Mouse (Mus musculus) T-cell, adult 2 months (primary cell): ENCODE data around the gene Rad51b.

ENCODE experiments used
- DNase-seq: peaks from one replicate; pipeline ENCODE4 v3.0.0; 2022; ENCODE audit warnings: low spot score

Rad51b gene

DNA sequence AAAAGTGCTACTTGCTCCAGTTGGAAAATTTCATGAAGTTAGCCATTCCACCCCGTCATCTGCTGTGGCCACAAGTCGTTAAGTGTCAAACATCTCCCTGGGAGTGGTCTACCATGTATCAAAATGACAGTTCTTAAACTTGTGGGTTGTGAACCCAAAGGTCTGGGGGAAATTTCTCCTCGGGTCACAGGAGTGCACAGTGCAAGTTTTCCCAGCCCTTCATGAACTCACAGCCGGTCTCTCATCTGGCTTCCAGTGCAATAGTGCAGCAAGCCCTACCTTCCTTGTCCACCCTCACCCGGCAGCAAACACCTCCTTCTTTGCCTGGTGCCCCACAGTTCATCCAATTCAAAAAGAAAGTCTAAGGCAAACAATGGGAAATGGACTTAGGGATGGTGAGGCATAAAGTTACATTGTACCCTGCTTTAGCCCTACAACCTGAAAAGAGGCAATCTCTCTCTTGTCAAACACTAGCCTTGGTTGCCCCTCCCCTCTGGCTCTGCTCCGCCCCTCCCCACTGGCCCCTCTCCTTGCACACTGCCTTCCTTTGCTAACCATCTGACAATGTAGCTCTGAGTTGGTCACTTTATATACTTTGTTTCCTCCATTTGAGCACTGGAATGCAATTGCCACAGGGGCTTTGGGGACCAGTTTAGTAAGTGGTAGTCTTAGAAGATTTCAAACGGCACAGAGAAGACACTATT is 390.8 kb downstream of the Rad51b start:
- DNase-seq, result no peak

DNA sequence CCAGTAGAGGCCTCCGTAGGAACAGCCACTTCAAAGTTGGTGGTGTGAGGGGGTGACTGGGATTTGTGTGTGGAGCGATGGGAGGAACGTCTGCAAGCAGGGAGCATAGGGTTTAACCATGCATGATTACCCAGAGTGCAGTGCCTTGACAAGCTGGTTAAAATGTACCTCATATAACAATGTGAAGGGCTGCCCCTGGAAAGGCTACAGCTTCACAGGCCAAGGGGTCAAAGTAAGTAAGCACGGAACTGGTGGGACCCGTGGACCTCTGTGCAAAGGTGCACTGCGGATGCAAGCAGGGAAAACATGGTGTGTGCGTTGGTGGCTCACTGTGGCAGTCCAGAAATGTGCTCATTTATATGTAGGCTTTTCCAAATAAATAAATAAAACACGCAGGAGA is 392.2 kb downstream of the Rad51b start:
- DNase-seq, result no peak

DNA sequence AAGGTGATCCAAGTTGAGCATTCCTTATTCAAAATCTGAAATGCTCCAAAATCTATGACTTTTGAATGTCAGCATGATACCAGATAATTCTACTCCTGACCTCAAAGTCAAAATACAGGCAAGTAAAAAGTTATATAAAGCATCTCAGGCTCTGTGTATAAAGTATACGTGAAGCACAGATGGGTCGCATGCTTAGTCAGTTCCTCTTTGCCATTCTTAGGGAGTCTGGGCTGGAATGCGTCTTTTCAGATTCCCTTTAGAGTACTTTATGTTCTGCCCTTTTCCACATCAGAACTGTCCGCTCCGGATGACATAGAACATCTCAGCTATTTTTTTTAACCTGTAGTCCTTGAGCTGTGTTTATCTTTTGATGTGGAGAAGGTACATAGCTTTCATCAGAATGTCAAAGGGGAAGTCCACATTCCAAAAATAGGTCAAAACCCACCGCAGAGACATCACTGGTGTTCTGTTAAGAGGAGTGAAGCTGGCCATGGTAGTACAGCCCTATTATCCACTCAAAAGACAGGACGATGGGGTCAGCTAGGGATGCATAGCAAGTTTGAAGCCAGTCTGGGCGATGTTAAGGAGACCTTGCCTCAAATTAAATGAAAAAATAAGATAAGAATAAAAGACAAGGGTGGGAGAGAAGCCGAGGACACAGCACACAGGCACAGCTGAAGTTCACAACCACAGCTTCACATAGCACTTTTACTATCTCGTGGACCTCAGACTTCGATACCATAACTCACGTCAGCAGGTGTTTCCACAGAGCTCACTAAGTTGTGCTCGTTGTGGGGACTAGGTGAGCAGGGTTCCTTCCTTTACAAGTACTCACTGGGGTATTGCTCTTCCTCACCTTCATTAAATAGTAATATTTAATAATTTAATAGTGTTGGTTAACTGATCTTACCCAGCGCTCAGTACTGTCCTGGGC is 395.1 kb downstream of the Rad51b start:
- peak; percentile 57 for DNase-seq

DNA sequence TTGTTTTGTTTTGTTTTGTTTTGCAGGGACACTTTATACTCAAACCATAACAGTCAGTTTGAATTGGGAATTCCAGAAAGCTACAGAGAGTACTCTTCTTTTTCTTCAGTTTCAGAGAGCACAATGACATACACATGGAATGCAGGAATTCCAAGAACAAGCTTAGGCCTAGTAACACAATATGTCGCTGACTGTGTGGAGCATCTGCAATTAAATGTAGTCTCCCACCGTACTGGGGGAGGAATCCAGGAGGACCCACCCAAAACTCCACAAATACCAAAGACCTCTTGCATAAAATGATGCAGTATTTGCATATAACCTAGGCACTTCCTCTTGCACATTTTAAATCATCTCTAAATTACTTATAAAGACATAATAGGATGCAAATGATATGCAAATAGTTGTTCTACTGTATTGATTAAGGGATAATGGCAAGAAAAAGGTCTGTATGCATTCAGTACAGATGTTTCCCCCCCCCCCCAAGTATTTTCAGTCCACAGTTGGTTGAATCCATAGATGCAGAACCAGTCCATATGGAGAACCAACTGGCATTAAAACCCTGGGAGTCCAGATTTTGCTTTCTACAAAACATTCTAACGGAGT is 398.9 kb downstream of the Rad51b start:
- DNase-seq, result no peak

DNA sequence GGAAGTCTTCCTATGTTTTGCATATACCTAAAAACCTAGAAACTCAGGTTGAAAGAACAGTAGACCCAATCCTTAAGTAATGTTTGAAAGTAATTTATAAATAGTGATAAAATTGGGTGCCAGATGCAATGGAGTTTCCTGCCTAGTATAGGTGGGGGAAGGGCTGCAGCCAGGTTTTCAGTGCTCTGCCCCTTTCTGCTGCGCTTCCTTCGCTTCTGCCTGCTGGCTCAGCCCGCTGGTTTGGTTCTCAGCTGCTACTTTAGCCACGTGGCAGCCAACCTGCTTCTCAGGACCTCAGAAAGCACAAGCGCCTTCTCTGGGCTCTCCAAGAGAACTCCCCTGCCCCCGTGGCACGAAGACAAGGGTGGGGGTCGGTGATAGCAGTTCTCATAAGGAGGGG is 406.5 kb downstream of the Rad51b start:
- no peak for DNase-seq

DNA sequence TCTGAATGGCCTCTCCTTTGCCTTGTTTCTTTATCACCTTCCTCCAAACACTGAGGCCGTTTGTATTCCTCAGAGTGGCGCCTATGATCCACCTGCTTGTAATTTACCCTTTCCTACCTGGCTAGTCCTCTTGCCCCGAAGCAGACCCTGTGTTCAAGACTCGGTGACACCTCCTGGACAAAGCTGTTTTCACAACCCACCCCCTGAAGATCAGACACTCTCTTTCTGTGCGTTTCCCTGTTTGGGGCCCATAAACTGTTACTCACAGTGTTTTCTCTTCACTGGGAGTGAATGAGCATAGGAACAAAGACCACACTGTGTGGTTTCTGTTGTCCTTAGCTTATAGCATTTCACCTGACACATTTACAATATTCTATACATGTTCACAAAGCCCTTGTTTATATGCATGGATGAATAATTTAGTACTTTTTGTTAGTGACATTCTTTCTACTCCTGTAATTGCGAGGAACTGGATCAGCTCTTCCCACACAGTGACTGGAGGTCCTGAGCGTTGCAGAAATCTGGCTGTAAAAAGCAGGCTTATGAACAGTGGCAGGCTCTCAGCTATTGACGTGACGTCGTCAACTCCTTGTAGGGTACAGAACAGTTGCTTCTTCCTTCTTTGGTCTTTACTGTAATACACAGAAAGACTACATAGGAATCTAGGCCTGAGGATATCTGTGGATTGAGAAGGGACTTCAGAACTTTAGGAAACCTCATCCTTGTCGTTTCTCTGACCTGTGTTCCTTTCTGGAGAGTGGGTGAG is 408.6 kb downstream of the Rad51b start:
- no peak for DNase-seq

DNA sequence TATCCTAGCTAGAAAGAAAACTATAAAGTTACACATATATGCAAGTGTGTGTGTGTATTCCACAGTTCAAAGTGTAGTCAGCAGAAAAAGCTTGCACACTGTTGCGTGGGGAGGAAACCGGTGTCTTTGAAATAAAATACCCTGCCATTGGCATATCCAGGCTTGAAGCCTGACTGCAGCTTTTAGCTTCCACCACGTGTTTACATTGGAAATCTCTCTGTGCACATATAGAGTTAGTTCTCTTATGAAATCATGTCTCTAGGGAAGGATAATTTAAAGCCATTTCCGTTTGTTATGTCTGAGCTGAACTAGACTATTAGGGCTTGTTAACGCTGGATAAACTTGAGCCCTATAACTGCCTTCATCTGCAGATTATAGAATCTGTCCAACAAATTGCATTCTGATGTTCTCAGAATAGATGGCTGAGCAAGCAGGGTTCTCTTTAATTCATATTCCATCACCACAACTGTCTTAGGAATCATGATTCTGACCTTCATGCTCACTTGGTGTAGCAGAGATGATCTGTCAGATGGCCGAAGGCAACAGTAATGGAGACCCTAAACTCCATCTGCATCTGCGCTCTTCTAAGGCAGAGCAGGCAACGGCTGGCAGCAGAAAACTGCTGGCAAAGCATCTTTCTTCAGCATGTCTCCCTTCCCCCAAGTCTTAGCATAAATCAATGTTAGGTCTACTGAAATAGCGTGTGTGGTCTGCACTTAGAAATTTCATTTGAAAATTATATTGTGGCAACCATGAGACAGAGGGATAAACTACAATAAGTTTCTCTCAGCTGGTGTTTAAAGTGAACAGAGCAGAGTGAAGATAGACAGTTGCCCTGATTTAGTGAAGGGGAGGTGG is 410.7 kb downstream of the Rad51b start:
- no peak for DNase-seq

DNA sequence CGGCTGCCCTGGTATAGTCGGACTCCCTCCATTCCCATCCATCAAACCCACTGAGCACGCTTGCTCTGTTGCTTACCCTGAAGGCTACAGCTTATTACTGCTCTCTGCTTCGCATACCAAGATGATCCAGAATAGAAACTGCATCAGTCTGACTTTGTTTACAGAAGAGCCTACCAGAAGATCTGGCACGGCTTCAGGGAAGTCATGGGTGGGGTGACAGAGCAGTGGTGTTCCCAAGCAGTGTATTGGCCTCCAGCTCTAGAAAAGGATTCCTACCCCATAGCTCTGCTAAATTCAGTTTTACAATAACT is 411.3 kb downstream of the Rad51b start:
- DNase-seq, result no peak

DNA sequence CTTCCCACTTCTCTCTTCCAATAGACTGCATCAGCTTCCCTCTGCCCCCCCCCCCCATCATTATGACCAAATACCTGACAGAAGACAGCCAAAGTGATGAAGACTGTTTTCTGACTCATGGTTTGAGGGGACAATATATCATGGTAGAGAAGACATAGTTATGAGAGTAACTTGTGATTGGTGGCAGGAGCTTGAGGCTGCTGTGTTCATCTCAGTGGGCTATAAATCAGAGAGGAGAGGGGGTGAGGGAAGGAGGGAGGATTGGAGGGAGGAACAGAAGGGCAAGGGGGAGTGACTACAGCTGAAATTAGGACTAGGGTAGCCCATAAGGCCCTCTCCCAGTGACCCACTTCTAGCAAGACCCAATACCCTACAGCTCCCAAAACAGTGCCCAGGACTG is 416.2 kb downstream of the Rad51b start:
- no peak for DNase-seq

DNA sequence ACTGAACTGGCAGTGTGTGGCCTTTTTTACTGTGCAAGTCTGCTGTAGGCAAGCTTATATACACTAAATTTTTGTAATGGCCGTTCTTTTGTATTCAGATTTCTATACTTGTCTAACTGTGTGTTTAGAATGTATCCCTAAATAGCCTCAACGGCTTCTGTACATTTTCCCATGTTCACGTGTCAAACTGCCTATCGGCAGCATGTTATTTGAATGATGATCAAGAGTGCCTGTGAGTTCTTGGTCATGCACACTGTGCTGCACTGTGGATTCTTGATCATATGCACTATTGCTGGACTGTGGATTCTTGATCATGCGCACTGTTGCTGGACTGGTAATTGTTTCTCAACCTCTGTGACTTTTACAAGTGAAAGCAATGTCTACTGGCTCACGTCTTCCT is 417.4 kb downstream of the Rad51b start:
- DNase-seq, result no peak

DNA sequence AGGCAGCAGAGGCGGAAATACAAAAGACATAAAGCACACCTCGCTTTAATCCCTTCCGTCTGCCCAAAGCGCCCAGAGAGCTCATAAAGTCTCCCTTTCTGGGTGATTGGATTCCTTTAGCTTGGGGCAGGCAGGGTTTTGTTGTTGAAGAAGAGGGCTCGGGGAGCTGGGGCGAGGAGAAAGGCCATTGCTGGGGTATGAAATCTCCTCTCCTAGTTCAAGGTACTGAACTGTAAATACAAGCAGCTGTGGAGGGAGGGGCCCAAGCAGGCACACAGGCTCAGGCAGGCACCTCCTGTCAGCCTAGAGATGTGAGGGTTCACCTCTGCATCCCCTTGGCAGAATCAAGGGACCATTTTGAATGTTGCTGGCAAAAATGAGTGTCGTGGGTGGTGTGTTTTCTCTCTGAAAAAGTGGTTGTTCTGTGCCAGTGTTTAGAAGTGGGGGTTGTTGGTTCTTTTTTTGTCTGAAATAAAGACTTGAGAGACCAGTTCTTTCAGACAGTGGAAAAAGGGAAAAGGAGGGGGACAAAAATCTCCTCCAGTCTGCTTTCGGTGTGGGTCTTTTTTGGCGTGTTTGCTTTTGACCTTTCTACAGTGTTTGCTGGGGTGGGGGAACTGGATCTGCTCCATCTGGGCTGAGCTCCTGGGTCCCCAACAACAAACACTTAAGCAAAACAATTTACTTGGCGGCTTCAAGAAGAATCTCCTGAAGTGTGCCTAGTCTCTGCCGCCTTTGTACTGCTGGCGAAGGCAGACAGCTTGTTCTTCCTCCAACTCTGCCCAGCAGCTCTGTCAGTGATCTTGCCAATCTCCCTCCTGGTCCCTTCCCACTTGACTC is 418.6 kb downstream of the Rad51b start:
- DNase-seq, result no peak

DNA sequence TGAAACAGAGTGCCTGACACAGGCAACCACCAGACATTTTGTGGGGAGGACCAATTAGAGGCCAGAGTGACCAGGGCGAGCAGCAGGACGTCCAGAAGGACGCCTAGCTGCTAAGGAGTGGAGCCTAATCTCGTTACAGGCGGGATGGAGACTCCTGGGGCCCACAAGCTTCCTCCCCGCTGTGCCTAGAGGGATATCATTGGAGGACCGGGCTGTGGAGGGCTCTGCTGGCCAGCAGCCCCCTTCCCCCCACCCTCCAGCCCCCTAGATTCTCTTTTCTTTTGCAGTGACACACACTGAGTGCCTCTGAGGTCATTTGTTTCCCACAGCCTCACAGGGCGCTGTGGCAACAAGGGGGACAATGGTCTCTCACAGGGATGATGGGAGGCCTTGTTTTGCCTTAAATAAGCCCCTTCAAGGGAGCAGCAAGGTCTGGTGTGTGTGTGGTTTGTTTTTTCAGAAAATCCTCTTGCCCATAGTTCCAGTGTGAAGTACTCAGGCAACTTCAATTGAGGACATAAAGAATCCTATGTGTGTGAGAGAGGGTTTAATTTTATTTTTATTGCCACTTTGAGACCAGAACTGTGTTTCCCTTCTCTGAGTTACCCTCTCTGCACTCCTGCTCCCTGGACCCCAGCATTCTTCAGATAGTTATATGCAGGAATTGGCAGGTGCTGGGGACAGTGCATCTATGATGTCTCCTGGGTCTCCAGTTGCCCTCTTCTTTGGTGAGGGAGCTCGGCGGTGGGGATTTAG is 422.2 kb downstream of the Rad51b start:
- DNase-seq, result no peak

DNA sequence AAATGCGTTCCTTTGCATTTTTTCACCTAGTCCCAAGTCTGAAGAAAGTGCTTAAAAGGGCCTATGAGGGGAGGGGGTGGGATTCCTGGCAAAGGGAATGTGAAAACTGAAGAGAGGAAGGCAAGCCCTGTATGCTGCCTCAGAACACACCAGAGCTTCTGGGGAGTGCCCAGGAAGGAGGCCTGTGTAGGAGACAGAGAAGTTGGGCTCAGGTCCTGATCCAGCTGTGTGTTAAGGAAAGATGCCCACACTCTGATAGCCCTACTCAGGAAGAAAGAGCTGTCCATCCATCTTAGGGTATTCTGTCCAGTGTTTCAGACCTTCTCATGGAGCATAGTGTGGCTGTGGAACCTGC is 422.7 kb downstream of the Rad51b start:
- DNase-seq, result no peak

DNA sequence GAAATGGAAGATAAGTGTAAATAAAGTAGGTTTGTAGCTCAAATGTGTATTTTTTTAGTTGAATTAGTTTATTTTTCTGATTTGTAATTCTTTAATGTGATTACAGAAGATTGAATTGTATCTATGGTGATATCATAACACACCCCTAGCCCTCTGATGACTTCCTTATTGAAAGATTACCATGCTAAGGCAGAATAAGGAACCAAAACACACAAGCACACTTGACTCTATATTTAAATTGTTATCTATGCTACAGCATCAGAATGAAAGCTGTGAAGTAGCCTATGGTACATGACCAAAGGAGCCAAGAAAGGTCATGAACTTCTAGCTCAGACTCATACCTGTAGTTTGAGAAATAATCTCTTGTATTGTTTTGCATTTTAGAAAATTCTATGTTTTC is 427.8 kb downstream of the Rad51b start:
- no peak for DNase-seq

DNA sequence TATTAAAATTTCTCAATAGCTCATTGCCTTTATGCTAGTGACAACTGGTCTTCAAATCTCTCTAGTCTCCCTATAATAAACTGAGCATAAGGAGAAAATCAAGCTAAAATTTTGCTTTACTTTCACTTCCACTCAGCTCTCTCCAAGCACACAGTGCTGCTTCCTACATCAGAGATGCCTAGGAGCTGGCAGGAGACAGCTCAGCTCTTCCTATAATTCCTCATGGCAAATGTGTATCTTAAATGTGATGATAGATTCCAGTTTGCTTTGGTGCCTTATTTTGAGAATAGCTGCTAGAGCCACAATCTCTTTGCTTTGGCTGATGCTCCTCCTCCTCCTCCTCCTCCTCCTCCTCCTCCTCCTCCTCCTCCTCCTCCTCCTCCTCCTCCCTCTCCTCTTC is 428.6 kb downstream of the Rad51b start:
- no peak for DNase-seq

DNA sequence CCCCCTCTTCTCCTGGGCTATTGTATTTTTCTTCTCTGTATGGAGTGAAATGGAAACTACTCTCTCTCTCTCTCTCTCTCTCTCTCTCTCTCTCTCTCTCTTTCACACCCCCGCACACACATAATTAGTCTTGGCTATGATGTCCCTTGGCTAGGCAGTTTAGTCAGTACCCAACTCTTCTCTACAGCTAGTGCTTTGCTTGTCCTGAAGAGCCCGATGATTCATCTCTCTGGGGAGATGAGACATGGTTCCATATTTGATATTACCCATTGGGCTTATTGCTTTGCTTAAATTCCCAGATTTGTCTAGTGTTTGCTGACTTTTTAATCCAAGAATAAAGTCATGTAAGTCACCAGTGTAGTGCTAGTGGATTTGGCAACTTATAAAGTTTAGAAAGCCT is 429.0 kb downstream of the Rad51b start:
- no peak for DNase-seq

DNA sequence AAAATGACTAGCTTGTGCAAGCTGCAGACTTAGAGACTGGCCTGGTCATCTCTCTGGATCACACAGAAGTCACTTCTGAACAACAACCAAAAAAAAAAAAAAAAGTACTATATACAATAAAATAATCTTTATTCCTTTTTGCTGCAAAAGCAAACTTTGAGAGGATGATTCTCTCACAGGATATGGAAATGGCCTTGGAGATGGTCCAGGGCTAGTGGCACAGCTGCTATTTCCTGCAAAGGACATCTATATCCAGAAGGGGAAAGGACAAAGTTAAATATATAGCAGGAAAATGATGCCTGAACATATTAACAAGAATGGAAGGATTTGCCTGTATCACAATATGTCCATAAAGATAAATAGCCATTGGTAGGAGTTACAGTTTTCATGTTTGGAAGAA is 429.9 kb downstream of the Rad51b start:
- DNase-seq, result no peak

DNA sequence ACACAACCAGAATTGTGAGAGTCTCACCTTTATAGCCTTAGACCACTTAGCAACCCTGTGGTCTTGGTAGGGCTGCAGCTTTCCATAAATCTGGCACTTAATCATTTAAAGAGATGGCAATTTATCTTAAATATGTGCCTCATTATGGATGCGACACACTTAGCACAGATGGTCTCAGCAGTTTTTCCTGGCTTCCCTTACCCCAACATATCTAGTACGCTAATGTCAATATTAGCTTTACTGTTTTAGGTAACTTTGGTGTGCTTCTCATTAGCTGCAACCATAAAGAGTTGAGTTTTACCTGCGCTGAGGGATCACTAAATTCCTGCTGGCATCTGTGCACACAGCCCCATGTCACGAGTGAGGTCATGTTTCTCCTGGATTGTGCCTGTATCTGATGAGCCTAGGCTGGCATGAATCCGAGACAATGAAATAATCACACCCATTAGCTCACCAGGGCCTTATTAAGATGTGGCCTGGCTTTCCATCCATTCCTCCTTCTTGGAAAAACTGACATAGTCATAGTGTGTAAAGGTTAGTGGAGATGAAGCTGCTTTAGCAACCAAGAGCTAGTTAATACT is 432.9 kb downstream of the Rad51b start:
- DNase-seq, result no peak

DNA sequence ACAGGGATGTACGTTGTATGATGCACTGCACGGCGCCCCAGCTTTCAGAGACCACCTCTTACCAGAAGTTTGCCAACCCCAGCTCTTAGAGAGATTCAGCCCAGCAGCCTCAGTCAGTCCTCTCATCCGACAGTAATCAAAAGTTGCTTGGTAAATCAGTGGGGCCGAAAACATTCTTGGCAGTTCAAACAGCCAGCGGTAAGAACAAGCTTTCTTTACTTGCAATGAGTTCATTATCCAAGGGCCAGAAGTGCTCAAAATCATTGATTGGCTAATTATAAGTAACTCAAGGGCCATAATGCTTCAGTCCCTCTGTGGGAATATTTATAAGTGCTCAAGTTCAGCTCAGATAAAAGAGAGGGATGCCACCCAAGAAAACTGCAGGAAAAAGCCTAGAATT is 434.8 kb downstream of the Rad51b start:
- DNase-seq, result no peak
